Mouse (Mus musculus) embryonic fibroblast, embryonic 13.5 days (primary cell): ENCODE measurements at regions not wholly inside any gene's neighbourhood (a gene's known extent, or its start where the extent isn't known, plus 50 kb on each side); places are given as distances from the start of the nearest gene placed in this dataset.

ENCODE experiments used
- CTCF ChIP-seq: IDR thresholded peaks from 2 replicates; pipeline ENCODE4 v1.5.1; 2011; ENCODE audit warnings: mild to moderate bottlenecking, control low read depth, low read length, moderate library complexity, borderline replicate concordance; ENCODE audit not compliant: insufficient read depth
- POLR2A ChIP-seq: IDR thresholded peaks from 2 replicates; pipeline ENCODE4 v1.6.1; 2011; ENCODE audit warnings: low read depth, mild to moderate bottlenecking, control low read depth, low read length, moderate library complexity

- TF ChIP-seq POLR2A, result no peak
- no peak for TF ChIP-seq CTCF
Observed at GRCm38 (mm10) chr4:142411792-142412191, 172.6 kb upstream of the Kazn start.
